Mouse (Mus musculus) small intestine, adult 2 months (tissue): ENCODE data around the gene Pik3c2b. TPM values are rescaled to one million over a fixed set of nuclear protein-coding genes. Genes with fewer than 3 reads are reported as not detected.

ENCODE experiments used
- H3K27ac ChIP-seq: fragments of 200-500 bp; 2 replicates; pipeline ENCODE4 v1.5.1; 2012; ENCODE audit warnings: low read depth, low read length, control low read depth, inconsistent platforms; ENCODE audit not compliant: insufficient read depth
- H3K27me3 ChIP-seq: fragments of 200-500 bp; 2 replicates; pipeline ENCODE4 v1.6.1; 2012; ENCODE audit warnings: mild to moderate bottlenecking, moderate library complexity, low read length, inconsistent platforms; ENCODE audit not compliant: control insufficient read depth, insufficient read depth
- H3K36me3 ChIP-seq: fragments of 200-500 bp; 2 replicates; pipeline ENCODE4 v1.6.1; 2012; ENCODE audit warnings: mild to moderate bottlenecking, low read length, control low read depth, inconsistent platforms; ENCODE audit not compliant: control insufficient read depth, insufficient read depth
- H3K4me1 ChIP-seq: fragments of 200-500 bp; 2 replicates; pipeline ENCODE4 v1.6.1; 2012; ENCODE audit warnings: low read length, inconsistent platforms, mixed read lengths; ENCODE audit not compliant: control insufficient read depth, insufficient read depth, insufficient read length
- H3K4me3 ChIP-seq: fragments of 200-500 bp; 2 replicates; pipeline ENCODE4 v1.5.1; 2012; ENCODE audit warnings: low read depth, mild to moderate bottlenecking, control low read depth, inconsistent platforms, low read length, moderate library complexity
- CTCF ChIP-seq: fragments of 200-500 bp; IDR thresholded peaks from 2 replicates; pipeline ENCODE4 v1.5.1; 2012; ENCODE audit warnings: low read depth, mild to moderate bottlenecking, control low read depth, inconsistent platforms, low read length, moderate library complexity, mixed read lengths; ENCODE audit not compliant: insufficient replicate concordance, insufficient read length; ENCODE audit errors: extremely low read depth
- POLR2A ChIP-seq: fragments of 200-500 bp; IDR thresholded peaks from 2 replicates; pipeline ENCODE4 v1.6.1; 2012; ENCODE audit warnings: low read depth, mild to moderate bottlenecking, control low read depth, inconsistent platforms, low read length, moderate library complexity
- WGBS: fragments of 180-500 bp; shearing (Covaris S2); methylation state at CpG from one replicate; pipeline ENCODE4 v1.1.7; 2018; 5-methylcytosine and 5-hydroxymethylcytosine counted together
- polyA plus RNA-seq: library from polyadenylated mRNA; depleted of rRNA; stranded (reverse); fragments of >200 nt; gene quantifications from 2 replicates; pipeline ENCODE4 v1.2.3, GENCODE M21; 2012

Pik3c2b gene
- polyA plus RNA-seq, 1 experiment, result 23.9 TPM

GRCm38 (mm10) chr1:133102108-133102507, 56.6 kb downstream of the Pik3c2b start:
- no peaks in the 10 kb centered on the region for H3K27me3 ChIP-seq
- H3K27ac ChIP-seq, result no peak overlapping the region
- H3K4me3 ChIP-seq, result no peak overlapping the region
- no peaks in the 10 kb centered on the region for H3K4me1 ChIP-seq
- peaks cover 82% of the 10 kb centered on the region for H3K36me3 ChIP-seq
- 84% methylated on average over 5 of the region's 5 CpGs for WGBS
- no peak for TF ChIP-seq CTCF
- TF ChIP-seq POLR2A, result no peak

- WGBS, result 35% methylated on average over 7 of the region's 7 CpGs
- H3K36me3 ChIP-seq, result peaks cover 76% of the 10 kb centered on the region
- TF ChIP-seq CTCF (no peak), POLR2A (no peak)
Observed at GRCm38 (mm10) chr1:133103315-133103714, 57.8 kb downstream of the Pik3c2b start.

GRCm38 (mm10) chr1:133103871-133104270, 58.4 kb downstream of the Pik3c2b start:
- Histone ChIP-seq H3K36me3 (peaks cover 71% of the 10 kb centered on the region), H3K4me3 (no peak overlapping the region), H3K27me3 (no peaks in the 10 kb centered on the region), H3K27ac (peak overlapping the region; percentile 24; the same call in 1 of the 2 replicates), H3K4me1 (no peaks in the 10 kb centered on the region)
- no peak for TF ChIP-seq CTCF
- TF ChIP-seq POLR2A, result no peak
- 86% methylated on average over 6 of the region's 6 CpGs for WGBS

More at GRCm38 (mm10) chr1:133103315-133103714, 57.8 kb downstream of the Pik3c2b start:
- no peak overlapping the region for H3K4me3 ChIP-seq
- no peaks in the 10 kb centered on the region for H3K27me3 ChIP-seq
- H3K4me1 ChIP-seq, result no peaks in the 10 kb centered on the region
- H3K27ac ChIP-seq, result peak overlapping the region; percentile 24; the same call in 1 of the 2 replicates

- Histone ChIP-seq H3K27me3 (no peaks in the 10 kb centered on the region), H3K4me3 (no peak overlapping the region), H3K36me3 (no peaks in the 10 kb centered on the region), H3K4me1 (peaks cover 7% of the 10 kb centered on the region; the same call in 1 of the 2 replicates), H3K27ac (no peak overlapping the region)
- WGBS, result 95% methylated on average over 4 of the region's 4 CpGs
- TF ChIP-seq POLR2A, result no peak
- TF ChIP-seq CTCF, result no peak
Observed at GRCm38 (mm10) chr1:133116108-133116507, 70.6 kb downstream of the Pik3c2b start.

GRCm38 (mm10) chr1:133118127-133118526, 72.7 kb downstream of the Pik3c2b start:
- Histone ChIP-seq H3K27ac (peak overlapping the region; percentile 89; the same call in 1 of the 2 replicates), H3K4me3 (no peak overlapping the region), H3K4me1 (peaks cover 12% of the 10 kb centered on the region; the same call in 1 of the 2 replicates), H3K36me3 (no peaks in the 10 kb centered on the region), H3K27me3 (no peaks in the 10 kb centered on the region)
- WGBS, result 80% methylated on average over 5 of the region's 5 CpGs
- TF ChIP-seq POLR2A (no peak), CTCF (no peak)

- Histone ChIP-seq H3K27me3 (no peaks in the 10 kb centered on the region), H3K4me3 (no peak overlapping the region), H3K27ac (peak overlapping the region; percentile 89), H3K36me3 (no peaks in the 10 kb centered on the region), H3K4me1 (peaks cover 18% of the 10 kb centered on the region; the same call in 1 of the 2 replicates)
- TF ChIP-seq CTCF (no peak), POLR2A (no peak)
- WGBS, result 33% methylated on average over 3 of the region's 3 CpGs
Observed at GRCm38 (mm10) chr1:133118844-133119243, 73.4 kb downstream of the Pik3c2b start.

- no peaks in the 10 kb centered on the region for H3K27me3 ChIP-seq
- peaks cover 22% of the 10 kb centered on the region; the same call in 1 of the 2 replicates for H3K4me1 ChIP-seq
- 57% methylated on average over 7 of the region's 7 CpGs for WGBS
- no peak overlapping the region for H3K4me3 ChIP-seq
- H3K36me3 ChIP-seq, result no peaks in the 10 kb centered on the region
- TF ChIP-seq CTCF (no peak), POLR2A (no peak)
- H3K27ac ChIP-seq, result no peak overlapping the region
Observed at GRCm38 (mm10) chr1:133119931-133120712, 74.7 kb downstream of the Pik3c2b start.
